Mouse (Mus musculus): ENCODE results near the gene Bcl3. TPM values are rescaled to one million over a fixed set of nuclear protein-coding genes. Genes with fewer than 3 reads are reported as not detected.

The Bcl3 gene
- 0.47 and 0.67 TPM in 2 replicates for polyA plus RNA-seq (2014; fragmentation: Nextera tagmentation; extraction: Ambion mirVana)

- Histone ChIP-seq H3K4me3 (ENCODE audit: low read depth, low read length) (peak within 1 kb of the TSS; percentile 31), H3K27me3 (ENCODE audit: control insufficient read depth, insufficient read depth, low read length) (peaks cover 33% of the 10 kb centered on the region)
- no peak for DNase-seq (ENCODE audit: low spot score, missing footprints)
Observed at GRCm38 (mm10) chr7:19822604-19823058, at the start of gene Bcl3. Gene Bcl3 (minus strand): TSS chr7:19822770.

GRCm38 (mm10) chr7:19871943-19872601 lies 49.5 kb upstream of the Bcl3 start:
- DNase-seq (ENCODE audit: low spot score, missing footprints) (no peak), ATAC-seq (ENCODE audit: low FRiP score) (no peak)
- WGBS, result 44% methylated on average over 5 of the region's 5 CpGs

More at GRCm38 (mm10) chr7:19822604-19823058, at the start of gene Bcl3:
- Histone ChIP-seq H3K27ac (ENCODE audit: low read depth, low read length) (no peak within 1 kb of the TSS), H3K4me1 (ENCODE audit: control insufficient read depth, insufficient read depth, low read length) (peaks cover 10% of the 10 kb centered on the region), H3K9me3 (ENCODE audit: control insufficient read depth, low read length) (no peaks in the 10 kb centered on the region; the same call in 1 of the 2 replicates), H3K36me3 (ENCODE audit: control insufficient read depth, insufficient read depth, low read length) (no peaks in the 10 kb centered on the region), H3K9ac (ENCODE audit: low read length) (peak within 1 kb of the TSS; percentile 58), H3K4me2 (peak within 1 kb of the TSS; percentile 58)
- no peak for ATAC-seq (ENCODE audit: low FRiP score)
- WGBS, result 1% methylated on average over 28 of the region's 42 CpGs

GRCm38 (mm10) chr7:19871137-19871621 lies 48.6 kb upstream of the Bcl3 start:
- no peak overlapping the region for H3K27ac ChIP-seq (ENCODE audit: low read depth, low read length)
- no peaks in the 10 kb centered on the region for H3K36me3 ChIP-seq (ENCODE audit: control insufficient read depth, insufficient read depth, low read length)
- H3K27me3 ChIP-seq (ENCODE audit: control insufficient read depth, insufficient read depth, low read length), result no peaks in the 10 kb centered on the region
- ATAC-seq (ENCODE audit: low FRiP score), result no peak
- no peak overlapping the region for H3K4me2 ChIP-seq
- H3K9ac ChIP-seq (ENCODE audit: low read length), result no peak overlapping the region
- no peak overlapping the region for H3K4me3 ChIP-seq (ENCODE audit: low read depth, low read length)
- no peaks in the 10 kb centered on the region for H3K9me3 ChIP-seq (ENCODE audit: control insufficient read depth, low read length)
- WGBS, result 67% methylated on average over 10 of the region's 10 CpGs
- H3K4me1 ChIP-seq (ENCODE audit: control insufficient read depth, insufficient read depth, low read length), result no peaks in the 10 kb centered on the region
- DNase-seq (ENCODE audit: low spot score, missing footprints), result no peak

More at GRCm38 (mm10) chr7:19871943-19872601, 49.5 kb upstream of the Bcl3 start:
- no peaks in the 10 kb centered on the region for H3K36me3 ChIP-seq (ENCODE audit: control insufficient read depth, insufficient read depth, low read length)
- no peak overlapping the region for H3K27ac ChIP-seq (ENCODE audit: low read depth, low read length)
- no peak overlapping the region for H3K4me3 ChIP-seq (ENCODE audit: low read depth, low read length)
- no peaks in the 10 kb centered on the region for H3K9me3 ChIP-seq (ENCODE audit: control insufficient read depth, low read length)
- H3K27me3 ChIP-seq (ENCODE audit: control insufficient read depth, insufficient read depth, low read length), result no peaks in the 10 kb centered on the region
- H3K9ac ChIP-seq (ENCODE audit: low read length), result no peak overlapping the region
- H3K4me1 ChIP-seq (ENCODE audit: control insufficient read depth, insufficient read depth, low read length), result no peaks in the 10 kb centered on the region
- no peak overlapping the region for H3K4me2 ChIP-seq

GRCm38 (mm10) chr7:19867751-19868399 lies 45.3 kb upstream of the Bcl3 start:
- no peaks in the 10 kb centered on the region for H3K27me3 ChIP-seq (ENCODE audit: control insufficient read depth, insufficient read depth, low read length)
- H3K4me3 ChIP-seq (ENCODE audit: low read depth, low read length), result no peak overlapping the region
- no peak overlapping the region for H3K27ac ChIP-seq (ENCODE audit: low read depth, low read length)
- no peaks in the 10 kb centered on the region for H3K9me3 ChIP-seq (ENCODE audit: control insufficient read depth, low read length)
- WGBS, result 86% methylated on average over 16 of the region's 16 CpGs
- H3K9ac ChIP-seq (ENCODE audit: low read length), result no peak overlapping the region
- ATAC-seq (ENCODE audit: low FRiP score) (no peak), DNase-seq (ENCODE audit: low spot score, missing footprints) (no peak)
- H3K36me3 ChIP-seq (ENCODE audit: control insufficient read depth, insufficient read depth, low read length), result no peaks in the 10 kb centered on the region
- H3K4me2 ChIP-seq, result no peak overlapping the region
- H3K4me1 ChIP-seq (ENCODE audit: control insufficient read depth, insufficient read depth, low read length), result no peaks in the 10 kb centered on the region

GRCm38 (mm10) chr7:19866490-19866889 lies 43.9 kb upstream of the Bcl3 start:
- Histone ChIP-seq H3K27me3 (ENCODE audit: control insufficient read depth, insufficient read depth, low read length) (no peaks in the 10 kb centered on the region), H3K36me3 (ENCODE audit: control insufficient read depth, insufficient read depth, low read length) (no peaks in the 10 kb centered on the region), H3K4me2 (no peak overlapping the region), H3K27ac (ENCODE audit: low read depth, low read length) (no peak overlapping the region), H3K4me3 (ENCODE audit: low read depth, low read length) (no peak overlapping the region), H3K4me1 (ENCODE audit: control insufficient read depth, insufficient read depth, low read length) (no peaks in the 10 kb centered on the region), H3K9me3 (ENCODE audit: control insufficient read depth, low read length) (no peaks in the 10 kb centered on the region), H3K9ac (ENCODE audit: low read length) (no peak overlapping the region)
- no peak for ATAC-seq (ENCODE audit: low FRiP score)
- no peak for DNase-seq (ENCODE audit: low spot score, missing footprints)
- 90% methylated on average over 6 of the region's 6 CpGs for WGBS

- H3K27me3 ChIP-seq (ENCODE audit: control insufficient read depth, insufficient read depth, low read length), result no peaks in the 10 kb centered on the region
- no peak overlapping the region for H3K4me3 ChIP-seq (ENCODE audit: low read depth, low read length)
- H3K9me3 ChIP-seq (ENCODE audit: control insufficient read depth, low read length), result no peaks in the 10 kb centered on the region
- ATAC-seq (ENCODE audit: low FRiP score), result no peak
- no peak overlapping the region for H3K27ac ChIP-seq (ENCODE audit: low read depth, low read length)
- H3K4me1 ChIP-seq (ENCODE audit: control insufficient read depth, insufficient read depth, low read length), result no peaks in the 10 kb centered on the region
- no peak overlapping the region for H3K9ac ChIP-seq (ENCODE audit: low read length)
- no peaks in the 10 kb centered on the region for H3K36me3 ChIP-seq (ENCODE audit: control insufficient read depth, insufficient read depth, low read length)
- DNase-seq (ENCODE audit: low spot score, missing footprints), result no peak
- WGBS, result 82% methylated on average over 8 of the region's 8 CpGs
- no peak overlapping the region for H3K4me2 ChIP-seq
Observed at GRCm38 (mm10) chr7:19865246-19866036, 42.9 kb upstream of the Bcl3 start.

DNA sequence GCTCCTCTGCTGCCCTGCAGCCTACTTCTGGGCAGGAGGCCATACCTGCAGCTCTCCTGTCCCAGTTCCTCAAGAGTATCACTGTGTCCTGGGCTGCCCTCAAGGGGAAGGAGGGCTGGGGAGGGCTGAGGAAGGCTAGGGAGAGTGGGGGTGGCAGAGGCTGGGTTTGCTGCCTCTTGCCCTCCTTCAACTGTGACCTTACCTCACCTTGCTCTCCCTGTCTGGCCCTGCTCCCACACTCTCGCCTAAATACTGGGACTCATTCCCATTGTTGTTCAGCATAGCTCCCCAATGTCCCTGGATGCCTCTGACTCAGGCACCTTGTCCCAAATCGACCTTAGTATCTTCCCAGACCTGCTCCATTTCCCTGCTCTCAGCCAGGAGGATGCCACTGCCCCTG lies 41.7 kb upstream of the Bcl3 start:
- DNase-seq (ENCODE audit: low spot score, missing footprints) (no peak), ATAC-seq (ENCODE audit: low FRiP score) (no peak)
- Histone ChIP-seq H3K27ac (ENCODE audit: low read depth, low read length) (no peak overlapping the region), H3K9me3 (ENCODE audit: control insufficient read depth, low read length) (no peaks in the 10 kb centered on the region), H3K4me3 (ENCODE audit: low read depth, low read length) (no peak overlapping the region), H3K4me1 (ENCODE audit: control insufficient read depth, insufficient read depth, low read length) (no peaks in the 10 kb centered on the region), H3K4me2 (no peak overlapping the region), H3K36me3 (ENCODE audit: control insufficient read depth, insufficient read depth, low read length) (no peaks in the 10 kb centered on the region), H3K27me3 (ENCODE audit: control insufficient read depth, insufficient read depth, low read length) (no peaks in the 10 kb centered on the region), H3K9ac (ENCODE audit: low read length) (no peak overlapping the region)
- WGBS, result 28% methylated on average over 2 of the region's 2 CpGs

DNA sequence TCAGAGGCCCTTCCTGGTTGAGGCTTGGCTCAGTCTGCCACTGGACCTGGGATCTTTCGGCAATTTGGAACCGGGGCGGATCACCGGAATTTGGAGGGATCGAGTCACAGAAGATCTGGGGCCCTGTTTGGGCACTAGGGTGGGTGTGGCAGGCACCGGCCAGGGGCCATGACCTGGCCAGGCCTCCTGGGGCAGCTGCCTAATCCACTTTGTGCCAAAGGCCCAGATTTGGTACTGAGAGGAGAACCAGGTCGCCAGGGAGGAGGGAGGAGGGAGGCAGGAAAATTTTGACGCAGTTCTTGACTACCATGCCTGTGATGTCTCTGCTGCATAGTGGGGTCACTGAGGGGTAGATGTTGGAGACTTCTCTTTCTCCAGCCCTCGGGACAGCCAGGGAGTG lies 38.6 kb upstream of the Bcl3 start, which contains the start of gene Ceacam16:
Gene Ceacam16, minus strand, starts transcription at position 101 of the 400 bp plus-strand sequence.
- Histone ChIP-seq H3K36me3 (ENCODE audit: control insufficient read depth, insufficient read depth, low read length) (no peaks in the 10 kb centered on the region), H3K9ac (ENCODE audit: low read length) (no peak within 1 kb of the TSS), H3K27me3 (ENCODE audit: control insufficient read depth, insufficient read depth, low read length) (no peaks in the 10 kb centered on the region), H3K4me1 (ENCODE audit: control insufficient read depth, insufficient read depth, low read length) (no peaks in the 10 kb centered on the region), H3K4me2 (no peak within 1 kb of the TSS), H3K4me3 (ENCODE audit: low read depth, low read length) (no peak within 1 kb of the TSS), H3K27ac (ENCODE audit: low read depth, low read length) (no peak within 1 kb of the TSS), H3K9me3 (ENCODE audit: control insufficient read depth, low read length) (no peaks in the 10 kb centered on the region)
- no peak for DNase-seq (ENCODE audit: low spot score, missing footprints)
- no peak for ATAC-seq (ENCODE audit: low FRiP score)
- WGBS, result 78% methylated on average over 9 of the region's 9 CpGs
